Mouse (Mus musculus): ENCODE results near the gene Hopx.

Hopx gene

DNA sequence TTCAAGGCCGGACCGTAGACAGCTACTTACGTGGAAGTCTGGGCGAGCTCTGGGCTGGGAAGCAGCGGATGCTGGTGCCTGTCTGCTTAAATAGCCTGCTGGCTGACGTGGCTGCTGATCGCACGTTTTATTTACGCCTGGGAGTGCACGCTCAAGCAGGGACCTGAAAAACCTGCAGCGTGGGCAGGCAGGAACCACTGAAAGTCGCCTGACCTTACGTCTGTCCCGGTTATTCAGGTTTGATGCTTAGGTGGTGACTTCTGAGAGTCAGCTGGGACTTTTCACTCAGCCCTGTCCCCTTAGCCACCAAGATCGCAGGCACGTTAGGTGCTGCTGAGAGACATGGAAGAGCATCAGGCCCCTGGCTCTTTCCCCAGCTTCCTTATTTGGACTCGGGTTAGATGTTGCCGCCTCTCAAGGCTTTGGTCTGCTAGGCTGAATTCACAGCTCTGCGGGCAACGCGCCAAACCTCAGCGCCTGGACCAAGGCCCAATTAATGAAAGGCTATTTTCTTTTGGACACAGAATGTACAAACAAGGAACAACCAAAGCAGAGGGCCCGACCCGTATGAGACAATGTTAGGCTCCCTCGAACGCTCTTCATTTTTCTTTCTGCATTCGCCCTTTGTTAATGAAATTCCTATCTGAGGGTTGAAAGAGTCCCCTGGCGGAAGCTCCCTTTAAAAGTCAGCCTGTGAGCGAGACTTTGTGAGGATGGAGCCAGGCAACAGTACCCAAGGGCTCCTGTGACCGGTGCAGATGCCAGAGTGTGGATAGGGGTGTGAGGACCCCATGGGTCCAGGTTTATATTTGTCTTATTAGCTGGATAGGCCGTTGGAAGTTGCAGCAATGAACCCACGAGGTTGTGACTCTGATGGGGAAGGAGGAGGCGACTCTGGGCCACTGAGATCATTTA is at the start of gene Hopx:
Hopx (minus strand) TSS at position 305 of the 915 bp plus-strand sequence.
- no peak for DNase-seq (ENCODE audit: low read depth, low spot score)

- no peak for DNase-seq (ENCODE audit: low read depth, low spot score)
Measured at GRCm38 (mm10) chr5:77163597-77163996, 48.7 kb upstream of the Hopx start.

- DNase-seq (ENCODE audit: low read depth, low spot score): no peak
Measured at GRCm38 (mm10) chr5:77162566-77162965, 47.6 kb upstream of the Hopx start.

DNA sequence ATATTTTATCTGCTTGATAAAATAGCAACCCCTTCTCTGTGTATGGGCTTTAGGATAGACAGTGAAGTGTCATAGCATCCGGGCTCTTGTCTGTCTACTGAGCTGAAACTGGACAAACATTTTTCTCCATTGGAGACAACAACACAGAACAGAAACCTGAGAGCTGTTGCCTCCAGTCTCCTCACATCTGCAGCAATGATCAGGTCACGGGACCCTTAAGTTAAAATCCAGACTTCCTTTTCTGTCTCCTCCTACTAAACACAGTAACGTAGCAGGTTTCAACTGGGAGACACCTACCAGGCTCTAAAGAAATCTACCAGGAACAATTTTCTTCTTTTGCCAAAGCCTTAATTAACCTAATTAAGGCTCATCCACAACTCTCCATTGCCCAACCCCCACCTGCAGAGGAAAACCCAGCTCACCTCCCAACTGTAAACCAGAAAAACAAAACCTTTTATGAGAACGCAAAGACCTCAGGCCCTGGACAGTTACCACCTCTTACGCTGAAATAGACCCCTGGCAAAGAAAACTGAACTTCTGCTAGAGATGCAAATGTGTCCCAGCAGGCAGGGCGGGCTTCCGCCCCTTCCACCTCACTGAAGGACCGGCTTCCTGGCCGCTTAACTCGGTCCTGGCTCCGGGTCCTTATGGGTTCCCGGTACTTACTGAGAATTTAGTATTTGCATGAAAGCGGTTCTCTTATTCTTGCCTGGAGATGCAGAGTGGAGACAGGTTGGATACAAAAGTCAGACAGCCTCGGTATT is 43.0 kb upstream of the Hopx start:
- no peak for DNase-seq (ENCODE audit: low read depth, low spot score)

- DNase-seq (ENCODE audit: low read depth, low spot score): no peak
Measured at GRCm38 (mm10) chr5:77156938-77157337, 42.0 kb upstream of the Hopx start.

- no peak for DNase-seq (ENCODE audit: low read depth, low spot score)
Measured at GRCm38 (mm10) chr5:77155526-77155925, 40.6 kb upstream of the Hopx start.

DNA sequence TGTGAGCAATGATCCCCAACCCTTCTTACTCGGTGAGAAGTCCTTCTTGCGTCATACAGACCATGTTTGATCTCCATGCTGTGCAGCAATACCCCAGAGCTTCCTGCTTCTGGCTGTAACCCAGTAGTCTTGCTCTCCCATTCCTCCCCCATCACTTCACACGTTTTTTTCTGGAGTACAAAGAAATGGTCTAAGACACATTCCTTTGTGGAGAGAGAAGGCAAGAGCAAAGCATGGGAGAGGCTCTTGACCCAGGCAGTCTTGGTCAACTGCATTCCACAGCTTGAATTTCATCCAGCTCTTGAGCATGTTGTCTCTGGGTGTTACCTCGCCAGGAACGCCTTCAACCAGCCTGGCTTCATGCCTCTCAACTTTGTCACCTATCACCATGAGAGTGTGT is 39.9 kb upstream of the Hopx start:
- no peak for DNase-seq (ENCODE audit: low read depth, low spot score)

DNA sequence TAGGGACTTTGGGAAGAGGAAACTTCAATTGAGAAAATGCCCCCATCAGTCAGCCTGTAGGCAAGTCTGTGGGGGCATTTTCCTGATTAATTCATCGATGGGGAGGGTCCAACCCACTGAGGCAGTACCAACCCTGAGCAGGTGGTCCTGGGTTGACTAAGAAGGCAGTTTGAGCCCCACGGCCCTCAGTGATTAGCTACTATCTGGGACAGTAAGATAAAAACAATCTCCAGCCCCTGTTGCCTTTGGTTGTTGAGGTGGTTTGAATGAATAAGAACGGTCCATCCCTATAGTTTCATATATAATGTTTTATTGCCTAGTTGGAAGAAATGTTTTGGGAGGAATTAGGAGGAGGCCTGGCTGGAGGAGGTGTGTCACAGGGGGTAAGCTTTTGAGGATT is 36.8 kb upstream of the Hopx start:
- no peak for DNase-seq (ENCODE audit: low read depth, low spot score)

DNA sequence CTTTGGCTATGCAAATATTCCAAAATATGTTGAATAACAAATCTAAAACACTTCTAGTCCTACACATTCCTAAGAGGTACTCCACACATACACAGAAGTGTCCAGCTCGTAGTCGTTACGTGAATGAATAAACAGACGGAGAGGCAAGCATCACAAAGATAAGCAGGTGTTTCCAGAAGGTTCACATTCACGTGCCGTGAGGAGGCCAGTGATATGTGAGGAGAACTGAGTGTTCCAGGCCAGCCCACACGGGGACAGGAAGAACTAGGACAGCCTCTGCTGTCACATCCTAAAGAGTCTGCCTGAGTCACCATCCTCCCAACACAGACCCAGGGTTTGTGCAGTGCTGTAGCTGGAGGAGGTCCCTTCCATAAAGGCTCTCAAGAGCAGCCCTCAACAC is 36.2 kb upstream of the Hopx start:
- no peak for DNase-seq (ENCODE audit: low read depth, low spot score)

DNA sequence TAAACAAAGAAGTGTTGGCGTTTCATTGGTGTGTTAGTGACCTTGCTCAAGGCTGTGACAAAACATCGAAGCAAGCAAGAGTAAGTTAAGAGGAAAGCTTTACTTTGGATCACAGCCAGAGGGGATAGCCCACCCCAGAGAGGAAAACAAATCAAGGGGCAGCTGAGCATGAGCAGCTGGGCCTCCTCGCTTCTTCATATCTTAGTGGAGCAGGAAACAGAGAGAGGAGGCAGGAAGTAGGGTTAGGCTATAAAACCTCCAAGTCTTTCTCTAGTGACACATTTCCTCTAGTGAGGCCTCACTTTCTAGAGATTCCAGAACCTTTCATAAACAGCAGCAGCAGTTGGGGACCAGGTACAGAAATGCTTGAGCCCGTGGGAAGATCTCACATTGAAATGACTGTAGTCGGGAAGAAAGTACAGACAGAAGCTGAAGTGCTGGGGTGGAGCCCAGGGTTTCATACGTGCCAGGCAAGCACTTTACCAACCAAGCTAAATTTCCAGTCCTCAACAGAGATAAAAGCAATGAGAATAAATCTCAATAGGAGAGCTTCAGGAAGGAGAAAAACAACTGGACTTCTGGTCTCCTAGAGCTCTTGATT is 33.2 kb upstream of the Hopx start:
- DNase-seq (ENCODE audit: low read depth, low spot score): no peak

DNA sequence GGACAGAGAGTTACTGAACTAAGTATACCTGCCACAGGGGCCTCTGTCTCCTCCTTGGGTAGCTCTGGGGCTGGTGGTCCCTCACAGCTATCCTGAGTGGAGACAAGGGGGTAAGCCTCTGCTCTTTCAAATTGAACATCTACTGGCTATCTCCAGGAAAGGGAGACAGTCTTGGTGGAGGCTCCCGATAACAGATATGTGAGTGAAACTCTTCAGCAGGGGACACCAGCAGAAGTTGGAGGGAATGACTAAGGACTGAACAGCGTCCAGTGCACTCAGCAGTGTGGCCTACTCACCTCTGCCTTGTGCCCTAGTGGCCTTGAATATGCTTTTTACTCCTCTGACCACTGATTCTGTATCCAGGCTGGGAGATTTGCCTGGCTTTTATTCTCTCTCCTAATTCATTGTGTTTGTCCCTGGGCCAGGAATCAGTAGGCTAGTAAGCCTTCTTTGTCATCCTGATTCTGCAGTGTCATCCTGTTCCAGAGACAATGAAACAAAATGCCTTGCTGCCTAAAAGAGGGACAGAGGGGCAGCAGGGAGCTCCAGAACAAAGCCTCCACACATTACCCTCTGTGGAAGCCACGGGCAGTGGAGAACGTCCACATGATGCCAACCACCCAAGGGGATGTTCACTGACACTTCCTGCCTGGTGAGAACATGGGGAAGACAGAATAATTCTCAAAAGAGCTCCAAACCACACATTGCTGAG is 31.7 kb upstream of the Hopx start:
- DNase-seq (ENCODE audit: low read depth, low spot score): no peak

DNA sequence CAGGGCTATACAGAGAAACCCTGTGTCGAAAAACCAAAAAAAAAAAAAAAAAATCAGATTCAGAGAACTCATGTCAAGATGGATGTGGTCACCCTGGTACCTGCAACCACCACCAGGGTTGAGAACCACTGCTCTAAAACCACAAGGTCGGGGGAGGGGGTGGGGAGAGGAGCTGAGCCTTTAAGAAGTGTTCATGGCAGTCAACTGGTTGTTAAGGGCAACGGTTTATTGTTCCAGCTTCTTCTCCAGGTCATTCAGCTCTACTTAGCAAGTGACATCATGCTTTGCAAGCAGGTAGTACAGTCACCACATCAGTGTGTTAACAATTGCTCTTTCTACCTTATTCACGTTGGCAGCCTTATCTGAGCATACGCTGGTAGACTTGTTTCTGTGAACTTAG is 29.7 kb upstream of the Hopx start:
- no peak for DNase-seq (ENCODE audit: low read depth, low spot score)

DNA sequence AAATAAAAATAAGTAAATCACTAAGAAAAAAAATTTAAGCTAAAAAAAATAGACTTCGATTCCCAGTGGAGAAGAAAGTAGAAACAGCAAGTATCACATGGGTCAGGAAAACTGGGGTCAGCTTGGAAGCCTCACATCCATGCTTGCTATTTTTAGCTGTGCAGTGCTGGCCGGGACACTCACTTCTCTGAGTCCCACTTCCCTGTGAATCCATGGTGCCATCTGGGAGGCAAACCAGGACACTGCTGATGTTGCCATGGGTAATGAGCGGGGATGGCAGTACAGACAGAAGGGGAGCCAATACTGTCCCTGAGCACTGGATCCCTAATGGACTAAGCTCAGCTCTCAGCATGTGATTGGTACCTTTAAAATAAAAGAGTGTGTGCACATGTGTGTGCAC is 28.2 kb upstream of the Hopx start:
- no peak for DNase-seq (ENCODE audit: low read depth, low spot score)

DNA sequence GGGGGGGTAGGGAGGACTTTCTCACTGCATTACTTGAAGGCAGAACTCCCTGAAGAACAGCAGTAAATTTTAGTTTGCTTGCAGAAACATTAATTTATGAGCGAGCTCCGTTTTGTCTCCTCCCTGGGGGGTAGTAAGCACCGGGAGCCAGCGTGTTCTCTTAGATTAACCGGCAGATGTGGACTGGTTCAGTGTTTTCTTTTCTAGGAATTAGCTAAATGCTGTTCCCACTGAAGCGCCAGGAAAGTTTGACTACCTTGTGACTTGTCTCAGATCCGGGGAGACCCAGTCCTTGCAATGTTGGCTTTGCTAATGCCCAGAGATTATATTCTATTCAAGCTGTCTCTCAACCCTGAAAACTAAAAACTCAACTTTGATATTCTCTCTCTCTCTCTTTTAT is 26.4 kb upstream of the Hopx start:
- no peak for DNase-seq (ENCODE audit: low read depth, low spot score)

- no peak for DNase-seq (ENCODE audit: low read depth, low spot score)
Measured at GRCm38 (mm10) chr5:77140861-77141260, 25.9 kb upstream of the Hopx start.

GRCm38 (mm10) chr5:77140108-77140507 is 25.2 kb upstream of the Hopx start:
- DNase-seq (ENCODE audit: low read depth, low spot score): no peak

- DNase-seq (ENCODE audit: low read depth, low spot score): no peak
Measured at GRCm38 (mm10) chr5:77137701-77138265, 22.9 kb upstream of the Hopx start.

GRCm38 (mm10) chr5:77136684-77137224 is 21.8 kb upstream of the Hopx start:
- DNase-seq (ENCODE audit: low read depth, low spot score): no peak

- DNase-seq (ENCODE audit: low read depth, low spot score): no peak
Measured at GRCm38 (mm10) chr5:77134961-77135360, 20.0 kb upstream of the Hopx start.

- no peak for DNase-seq (ENCODE audit: low read depth, low spot score)
Measured at GRCm38 (mm10) chr5:77134465-77134864, 19.5 kb upstream of the Hopx start.

DNA sequence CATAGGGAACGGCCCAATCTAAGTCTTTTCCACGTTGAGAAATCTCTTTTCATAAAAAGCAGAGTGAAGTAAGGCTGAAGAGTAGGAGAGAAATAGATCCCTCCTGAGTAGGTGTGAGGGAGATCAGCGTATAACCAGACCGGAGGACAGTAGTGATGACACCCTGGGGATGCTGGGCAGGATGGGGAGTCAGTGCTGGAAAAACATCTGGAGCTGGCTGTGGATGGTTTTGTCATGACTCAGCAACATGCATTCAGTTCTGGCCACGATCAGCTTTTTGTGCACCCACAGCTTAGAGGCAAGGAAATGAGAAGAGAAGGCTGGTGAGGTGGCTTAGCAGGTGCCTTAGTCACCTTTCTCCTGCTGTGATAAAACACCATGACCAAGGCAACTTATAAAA is 19.0 kb upstream of the Hopx start:
- no peak for DNase-seq (ENCODE audit: low read depth, low spot score)
